Mouse (Mus musculus) kidney, adult 11 months (tissue): Measurements from ENCODE around the gene Mdm2.
"Not testable (repeated sequence)": the region's sequence is repeated elsewhere in the genome, so short reads cannot be mapped to it uniquely, and the experiment has no call there.

Experiments used
- DNase-seq: peaks from one replicate; pipeline ENCODE4 v3.0.0; 2022

Mdm2 gene

DNA sequence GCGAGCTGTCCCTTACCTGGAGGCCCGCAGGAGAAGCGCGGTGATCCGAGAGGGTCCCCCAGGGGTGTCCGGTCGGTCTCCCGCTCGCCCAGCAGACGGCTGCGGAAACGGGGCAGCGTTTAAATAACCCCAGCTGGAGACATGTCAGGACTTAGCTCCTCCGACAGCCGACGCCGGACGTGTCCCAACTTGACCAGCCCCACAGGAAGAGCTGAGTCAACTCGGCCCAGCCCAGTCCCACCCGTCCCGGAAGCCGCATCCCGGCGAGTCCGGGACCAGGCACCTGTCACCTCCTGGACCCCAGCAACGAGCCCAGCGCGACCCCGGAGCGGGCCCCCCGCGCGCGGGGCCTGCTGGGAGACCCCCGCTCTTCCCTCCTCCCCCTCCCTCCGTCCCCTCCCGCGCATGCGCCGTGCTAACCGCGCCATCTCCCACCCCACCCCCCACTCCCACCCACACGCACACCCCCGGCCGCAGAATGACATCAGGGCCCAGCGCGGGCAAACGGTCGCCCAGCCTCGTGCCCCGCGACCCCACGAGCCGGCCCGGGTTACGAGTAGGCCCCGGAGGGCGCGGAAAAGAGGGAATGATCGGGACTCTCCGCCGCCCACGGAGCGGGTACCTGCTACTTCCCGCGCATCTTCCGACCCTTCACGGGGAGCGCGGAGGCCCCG, 491 bp downstream of the Mdm2 start:
- DNase-seq, result peak; percentile 80

DNA sequence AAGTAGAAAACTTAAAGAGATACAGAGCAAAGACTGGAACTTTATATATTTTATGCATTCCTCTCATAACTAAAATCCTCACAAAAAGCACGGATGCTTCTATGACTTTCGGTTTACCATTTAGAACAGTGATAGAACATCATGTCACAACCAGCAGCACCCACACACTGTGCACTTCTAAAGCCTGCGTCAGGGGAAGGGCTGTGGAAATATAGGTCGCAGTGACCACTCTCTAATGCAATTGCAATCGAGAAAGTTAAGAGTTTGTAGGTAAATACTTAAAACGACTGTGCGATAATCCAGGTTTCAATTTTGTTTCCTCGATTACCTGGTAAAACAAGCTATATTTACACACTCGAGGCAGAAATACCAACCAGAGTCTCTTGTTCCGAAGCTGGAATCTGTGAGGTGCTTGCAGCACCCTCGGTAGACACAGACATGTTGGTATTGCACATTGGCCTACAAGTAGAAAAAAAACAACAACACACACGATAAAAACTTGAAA, 1.2 kb downstream of the Mdm2 start:
- no peak for DNase-seq

DNA sequence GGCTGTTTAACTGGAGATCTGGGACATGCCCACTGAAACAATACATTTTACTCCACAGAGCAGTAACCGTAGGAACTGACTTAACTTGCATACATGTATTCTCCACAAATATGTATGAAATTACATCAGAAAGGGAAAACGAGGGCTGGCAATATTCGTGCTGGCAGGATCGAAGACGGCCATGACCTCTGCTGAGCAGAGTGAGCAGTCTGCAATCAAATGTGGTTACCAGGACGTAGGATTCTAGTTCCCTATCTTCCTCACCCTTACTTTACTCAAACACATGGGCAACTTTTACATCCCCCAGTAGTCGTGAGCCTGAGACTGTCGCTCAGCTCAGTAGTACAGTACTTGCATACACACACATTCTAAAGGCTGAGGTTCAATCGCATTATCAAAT, 1.7 kb downstream of the Mdm2 start:
- no peak for DNase-seq

DNA sequence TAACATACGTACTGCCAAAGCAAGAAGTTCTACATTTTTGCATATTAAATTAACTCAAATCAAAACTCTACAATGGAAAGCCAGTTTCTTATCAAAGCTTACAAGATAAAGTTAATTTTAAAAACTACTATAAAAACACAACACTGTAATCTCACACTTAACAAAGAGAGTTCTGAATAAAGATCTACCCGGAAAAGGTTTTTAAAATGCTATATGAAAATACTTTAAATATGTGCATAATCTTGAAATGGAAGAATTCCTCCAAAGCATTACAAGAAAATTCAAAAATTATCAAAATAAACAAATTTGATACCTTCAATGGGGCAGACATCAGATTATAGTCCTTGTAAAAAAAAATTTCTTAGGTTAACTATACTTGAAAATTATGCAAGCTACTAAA, 2.2 kb downstream of the Mdm2 start:
- no peak for DNase-seq

DNA sequence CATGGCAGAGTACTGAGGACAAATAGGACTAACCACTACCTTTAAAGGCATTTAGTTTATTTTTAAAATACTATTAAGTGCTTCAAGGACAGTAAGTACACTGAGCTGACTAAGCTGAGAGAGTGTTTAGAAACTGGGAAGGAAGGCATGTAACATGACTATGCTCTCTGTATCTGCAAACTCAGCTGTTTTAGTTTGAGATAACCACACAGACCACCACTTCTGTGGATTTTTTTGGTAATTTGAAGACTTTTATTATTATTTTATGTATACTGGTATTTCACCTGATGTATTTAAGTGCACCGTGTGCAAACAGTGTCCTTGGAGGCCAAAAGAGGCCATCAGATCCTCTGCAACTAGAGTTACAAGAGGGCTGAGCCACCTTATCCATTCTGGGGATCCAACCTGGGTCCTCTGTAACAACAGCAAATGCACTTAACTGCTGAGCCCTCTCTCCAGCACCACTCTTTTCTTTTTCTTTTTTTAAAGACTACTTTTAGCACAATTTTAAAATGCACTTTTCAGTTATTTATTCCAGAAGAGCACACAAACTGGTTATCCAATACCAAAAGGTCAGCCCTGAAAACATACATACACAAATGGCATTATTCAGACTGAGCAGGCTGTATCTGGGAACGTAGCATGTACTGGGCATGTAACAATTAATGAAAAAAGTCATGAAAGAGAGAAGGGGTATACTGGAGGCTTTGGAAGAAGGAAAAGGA, 3.3 kb downstream of the Mdm2 start:
- DNase-seq, result no peak

DNA sequence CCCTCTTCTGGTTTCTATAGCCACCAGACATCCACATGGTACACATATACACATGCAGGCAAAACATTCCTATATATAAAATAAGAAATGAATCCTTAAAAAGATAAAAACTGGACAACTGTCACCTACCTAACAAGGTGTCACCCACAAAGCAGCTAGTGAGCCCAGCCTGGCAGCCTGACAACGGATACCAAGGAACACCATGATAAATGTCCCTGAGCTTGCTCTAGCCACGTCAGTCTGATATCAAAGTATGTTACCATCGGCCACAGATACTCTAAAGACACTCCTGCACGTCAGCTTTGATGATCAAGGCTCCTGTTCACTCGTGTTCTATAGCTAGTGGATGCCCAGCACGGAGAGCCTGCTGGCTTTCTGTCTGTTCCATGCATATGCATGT, 4.1 kb downstream of the Mdm2 start:
- DNase-seq, result no peak

DNA sequence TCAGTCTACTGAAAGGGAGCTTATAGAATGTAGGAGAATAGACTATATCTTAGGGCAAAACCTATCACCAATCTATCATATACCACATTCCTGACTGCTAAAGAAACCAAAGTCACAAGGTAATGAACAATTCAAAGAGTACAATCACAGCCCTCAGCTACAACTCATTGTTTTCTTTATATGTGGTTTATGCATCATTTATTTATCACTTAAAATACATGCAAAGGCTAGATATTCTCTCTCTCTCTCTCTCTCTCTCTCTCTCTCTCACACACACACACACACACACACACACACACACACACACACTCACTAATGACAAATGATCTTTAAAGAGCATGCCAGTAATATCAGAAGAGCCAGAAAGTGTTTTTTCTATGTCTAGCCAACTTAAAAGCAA, 4.8 kb downstream of the Mdm2 start:
- no peak for DNase-seq

DNA sequence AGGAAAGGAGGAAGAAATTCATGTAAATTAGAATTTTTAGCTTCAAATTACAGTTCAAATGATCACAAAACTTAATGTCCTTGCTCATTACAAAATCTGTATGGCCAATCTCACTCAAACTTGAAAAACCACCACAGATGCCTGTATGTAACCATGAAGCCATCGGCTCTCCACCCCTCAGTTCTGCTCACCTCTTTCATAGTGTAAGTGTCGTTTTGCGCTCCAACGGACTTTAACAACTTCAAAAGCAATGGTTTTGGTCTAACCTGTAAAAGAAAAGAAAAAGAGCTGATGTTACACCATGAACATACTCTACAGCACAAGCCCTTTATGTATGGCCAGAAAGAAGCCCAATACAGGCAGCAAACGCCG, 5.6 kb downstream of the Mdm2 start:
- no peak for DNase-seq

DNA sequence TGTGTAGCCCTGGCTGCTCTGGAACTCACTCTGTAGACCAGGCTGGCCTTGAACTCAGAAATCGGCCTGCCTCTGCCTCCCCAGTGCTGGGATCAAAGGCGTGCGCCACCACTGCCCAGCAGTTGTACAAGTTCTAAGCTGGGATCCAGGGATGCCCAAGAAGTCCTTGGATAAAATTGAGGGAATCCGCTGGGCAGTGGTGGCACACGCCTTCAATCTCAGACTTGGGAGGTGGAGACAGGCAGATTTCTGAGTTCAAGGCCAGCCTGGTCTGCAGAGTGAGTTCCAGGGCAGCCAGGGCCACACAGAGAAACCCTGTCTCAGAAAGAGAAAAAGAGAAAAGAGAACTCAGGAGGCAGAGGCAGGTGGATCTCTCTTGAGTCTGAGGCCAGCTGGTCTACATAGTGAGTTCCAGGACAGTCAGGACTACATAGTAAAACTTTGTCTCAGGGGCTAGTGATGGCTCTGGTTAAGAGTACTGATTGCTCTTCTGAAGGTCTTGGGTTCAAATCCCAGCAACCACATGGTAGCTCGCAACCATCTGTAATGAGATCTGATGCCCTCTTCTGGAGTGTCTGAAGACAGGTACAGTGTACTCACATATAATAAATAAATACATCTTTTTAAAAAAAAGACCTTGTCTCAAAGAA, 6.1 kb downstream of the Mdm2 start:
- not testable (repeated sequence) for DNase-seq

DNA sequence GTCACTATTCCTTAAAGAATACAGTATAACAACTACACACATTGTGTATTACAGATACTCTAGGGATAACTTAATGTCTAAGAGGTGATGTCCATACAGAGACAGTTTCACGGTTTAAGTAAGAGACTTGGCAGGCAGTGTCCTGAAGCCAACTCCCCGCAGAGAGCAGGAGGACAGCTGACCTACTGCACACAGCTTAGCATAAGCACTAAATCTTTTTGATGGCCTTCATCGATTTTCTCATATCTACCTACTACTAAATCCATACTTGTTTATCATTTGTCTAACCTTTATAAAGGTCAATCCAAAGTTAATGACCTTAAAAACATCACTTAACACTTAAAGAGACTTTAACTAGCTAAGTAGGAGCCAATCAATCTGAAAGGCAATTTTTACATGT, 7.1 kb downstream of the Mdm2 start:
- no peak for DNase-seq

DNA sequence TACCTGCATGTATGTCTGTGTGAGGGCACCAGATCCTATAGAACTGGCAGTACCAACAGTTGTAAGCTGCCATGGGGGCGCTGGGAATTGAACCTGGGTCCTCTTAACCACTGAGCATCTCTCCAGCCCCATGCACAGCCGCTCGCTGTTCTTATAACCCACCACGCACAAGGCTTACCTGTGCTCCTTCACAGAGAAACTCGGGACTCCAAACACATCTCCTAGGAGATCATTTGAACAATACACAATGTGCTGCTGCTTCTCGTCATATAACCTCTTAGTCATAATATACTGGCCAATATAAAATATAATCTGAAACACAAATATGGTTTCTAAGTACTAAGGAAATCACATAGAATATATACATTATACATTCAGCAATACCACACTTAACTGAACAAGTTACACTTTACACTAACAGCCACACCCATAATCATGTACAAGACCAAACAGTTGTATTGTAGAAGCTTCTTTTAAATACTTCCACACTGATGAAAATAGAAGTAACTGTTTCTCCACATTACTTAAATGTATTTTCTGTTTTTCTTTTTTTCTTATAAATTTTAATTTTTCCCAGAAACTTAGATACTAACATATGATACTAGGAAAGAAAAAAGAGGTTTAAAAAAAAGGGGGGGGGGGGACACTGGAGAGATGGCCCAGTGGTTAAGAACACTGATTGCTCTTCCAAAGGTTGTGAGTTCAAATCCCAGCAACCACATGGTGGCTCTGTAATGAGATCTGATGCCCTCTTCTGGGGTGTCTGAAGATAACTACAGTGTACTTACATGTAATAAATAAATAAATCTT, 8.3 kb downstream of the Mdm2 start:
- no peak for DNase-seq

DNA sequence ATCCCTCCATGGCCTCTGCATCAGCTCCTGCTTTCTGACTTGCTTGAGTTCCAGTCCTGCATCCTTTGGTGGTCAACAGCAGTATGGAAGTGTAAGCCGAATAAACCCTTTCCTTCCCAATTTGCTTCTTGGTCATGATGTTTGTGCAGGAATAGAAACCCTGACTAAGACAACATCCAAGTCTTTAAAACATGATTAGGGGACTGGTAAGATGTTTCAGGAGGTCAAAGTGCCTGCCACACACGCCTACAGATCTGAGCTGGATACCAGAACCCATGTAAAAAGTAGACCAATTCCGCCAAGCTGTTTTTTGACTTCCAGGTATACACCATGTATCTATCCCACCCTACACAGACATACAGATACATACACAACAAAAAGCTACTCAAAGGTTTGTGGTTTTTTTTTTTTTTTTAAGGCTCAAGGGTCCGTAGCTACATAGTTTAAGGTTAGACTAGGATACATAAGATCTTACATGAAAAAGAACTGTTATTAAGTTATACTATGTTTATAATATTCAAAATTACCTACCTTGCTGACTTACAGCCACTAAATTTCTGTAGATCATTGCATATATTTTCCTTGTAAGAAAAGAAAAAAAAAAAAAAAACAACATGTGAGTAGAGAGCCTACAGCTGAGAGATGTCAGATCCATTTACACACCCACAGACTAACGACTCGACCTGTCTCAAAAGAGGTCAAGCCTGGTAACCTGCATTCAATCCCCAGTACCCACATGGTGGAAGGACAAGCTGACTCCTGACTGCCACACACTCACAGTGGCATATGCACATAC, 9.3 kb downstream of the Mdm2 start:
- no peak for DNase-seq

DNA sequence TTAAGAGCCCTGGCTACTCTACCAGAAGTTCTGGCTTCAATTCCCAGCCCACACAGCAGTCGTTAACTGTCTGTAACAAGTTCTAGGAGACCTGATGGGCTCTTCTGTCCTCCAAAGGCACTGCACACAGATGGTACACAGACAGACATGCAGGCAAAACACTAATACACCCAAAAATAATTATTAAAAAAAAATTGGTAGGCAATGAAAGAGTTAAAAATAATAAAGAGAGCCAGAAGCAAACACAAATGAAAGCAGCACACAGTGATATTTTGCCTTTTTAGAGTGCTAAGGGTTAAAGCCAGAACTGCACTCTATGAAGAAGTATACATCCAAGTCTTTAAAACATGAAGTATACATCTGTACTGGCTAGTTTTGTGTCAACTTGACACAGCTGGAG, 10.1 kb downstream of the Mdm2 start:
- no peak for DNase-seq

DNA sequence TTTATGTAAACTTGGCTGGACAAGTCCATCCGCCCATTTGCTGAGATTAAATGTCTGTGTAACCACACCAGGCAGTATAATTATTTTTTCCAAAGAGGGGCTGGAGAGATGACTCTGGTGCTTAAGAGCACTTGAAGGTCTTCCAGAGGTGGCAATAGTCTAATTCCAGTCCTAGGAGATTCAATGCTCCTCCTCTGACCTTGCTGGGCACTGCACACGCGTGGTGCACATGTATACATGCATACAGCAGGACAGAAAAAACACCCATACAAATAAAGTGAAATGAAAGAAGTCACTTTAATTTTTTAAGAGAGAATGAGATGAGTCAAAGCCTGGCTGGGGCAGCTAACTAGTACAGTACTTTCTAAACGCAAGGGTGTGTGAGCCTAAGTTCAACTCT, 10.6 kb downstream of the Mdm2 start:
- no peak for DNase-seq

DNA sequence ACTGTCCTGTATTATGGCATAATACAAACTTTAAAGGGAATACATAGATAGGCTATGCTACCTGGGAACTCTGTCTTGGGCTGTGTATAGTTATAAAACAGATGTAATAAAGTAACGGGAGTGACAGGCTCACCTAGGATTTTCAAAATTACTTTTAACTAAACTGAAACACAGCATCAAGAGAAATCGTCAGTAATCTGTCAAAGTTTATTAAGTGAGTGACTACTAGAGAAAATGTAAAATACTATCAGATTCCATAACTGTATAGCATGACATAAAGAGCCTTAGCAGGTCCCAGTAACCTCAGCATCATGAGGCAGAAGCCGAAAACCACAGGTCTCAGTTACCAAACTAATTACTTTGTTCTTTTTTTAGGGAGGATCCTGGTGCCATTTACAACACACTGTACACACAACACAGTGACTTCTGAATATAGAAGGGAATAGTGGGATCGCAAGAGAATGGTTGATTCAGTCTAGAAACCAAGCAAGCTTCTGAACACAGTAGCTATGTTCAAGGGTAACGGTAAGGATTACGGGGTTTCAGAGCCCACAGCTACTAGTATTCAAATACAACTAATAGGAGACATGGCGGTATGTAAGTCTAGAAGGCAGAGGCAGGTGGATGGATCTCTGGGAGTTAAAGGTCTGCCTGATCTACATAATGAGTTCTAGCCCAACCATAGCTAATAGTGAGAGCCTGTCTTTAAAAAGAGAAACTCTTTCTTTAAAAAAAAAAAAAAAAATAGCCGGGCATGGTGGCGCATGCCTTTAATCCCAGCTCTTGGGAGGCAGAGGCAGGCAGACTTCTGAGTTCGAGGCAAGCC, 12.0 kb downstream of the Mdm2 start:
- no peak for DNase-seq

DNA sequence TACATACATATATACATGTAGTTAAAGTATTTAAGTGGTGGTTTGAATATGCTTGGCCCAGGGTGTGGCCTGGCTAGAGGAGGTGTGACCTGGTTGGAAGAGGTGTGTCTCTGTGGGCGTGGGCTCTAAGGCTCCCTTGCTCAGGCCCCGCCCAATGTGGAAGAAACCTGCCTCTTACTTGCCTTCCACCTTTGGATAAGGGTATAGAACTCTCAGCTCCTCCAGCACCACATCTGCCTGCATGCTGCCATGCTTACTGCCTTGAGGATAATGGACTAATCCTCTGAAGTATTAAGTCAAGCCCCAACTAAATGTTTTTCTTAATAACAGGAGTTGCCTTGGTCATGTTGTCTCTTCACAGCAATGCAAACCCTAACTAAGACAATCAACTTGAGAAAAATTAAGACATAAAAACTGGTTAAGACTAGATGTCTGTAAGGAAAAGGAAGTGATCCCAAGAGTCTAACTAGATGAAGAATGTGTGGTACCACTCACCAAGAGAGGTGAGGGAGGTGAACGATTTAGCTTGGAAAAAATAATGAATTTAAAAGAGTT, 12.9 kb downstream of the Mdm2 start:
- no peak for DNase-seq

DNA sequence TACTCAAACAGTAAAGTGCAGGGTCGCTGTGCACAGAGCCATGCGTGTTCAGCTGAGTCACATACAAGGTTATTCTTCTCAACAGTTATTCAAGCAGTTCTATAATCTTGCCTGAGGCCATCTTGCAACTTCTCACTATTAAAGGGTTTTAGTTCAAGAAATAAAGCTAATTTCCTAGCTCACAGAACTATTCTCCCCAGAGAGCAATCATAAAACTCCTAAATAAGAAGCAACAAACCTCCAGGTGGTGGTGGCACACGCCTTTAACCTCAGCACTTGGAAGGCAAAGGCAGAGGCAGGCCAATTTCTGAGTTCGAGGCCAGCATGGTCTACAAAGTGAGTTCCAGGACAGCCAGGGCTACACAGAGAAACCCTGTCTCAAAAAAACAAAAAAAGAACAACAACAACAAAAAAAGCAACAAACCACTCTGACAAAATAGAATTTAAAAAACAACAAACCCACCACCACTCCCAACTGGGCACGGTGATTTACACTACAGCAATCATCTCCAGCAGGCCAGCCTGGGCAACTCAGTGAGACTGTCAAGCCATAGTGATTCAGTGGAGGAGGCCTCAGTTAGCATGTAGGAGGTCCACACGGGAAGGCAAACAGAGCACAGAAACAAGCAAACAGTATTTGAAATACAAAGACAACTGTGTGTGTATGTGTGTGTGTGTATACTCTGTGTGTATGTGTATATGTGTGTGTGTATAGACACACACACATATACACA, 13.6 kb downstream of the Mdm2 start:
- DNase-seq, result no peak

DNA sequence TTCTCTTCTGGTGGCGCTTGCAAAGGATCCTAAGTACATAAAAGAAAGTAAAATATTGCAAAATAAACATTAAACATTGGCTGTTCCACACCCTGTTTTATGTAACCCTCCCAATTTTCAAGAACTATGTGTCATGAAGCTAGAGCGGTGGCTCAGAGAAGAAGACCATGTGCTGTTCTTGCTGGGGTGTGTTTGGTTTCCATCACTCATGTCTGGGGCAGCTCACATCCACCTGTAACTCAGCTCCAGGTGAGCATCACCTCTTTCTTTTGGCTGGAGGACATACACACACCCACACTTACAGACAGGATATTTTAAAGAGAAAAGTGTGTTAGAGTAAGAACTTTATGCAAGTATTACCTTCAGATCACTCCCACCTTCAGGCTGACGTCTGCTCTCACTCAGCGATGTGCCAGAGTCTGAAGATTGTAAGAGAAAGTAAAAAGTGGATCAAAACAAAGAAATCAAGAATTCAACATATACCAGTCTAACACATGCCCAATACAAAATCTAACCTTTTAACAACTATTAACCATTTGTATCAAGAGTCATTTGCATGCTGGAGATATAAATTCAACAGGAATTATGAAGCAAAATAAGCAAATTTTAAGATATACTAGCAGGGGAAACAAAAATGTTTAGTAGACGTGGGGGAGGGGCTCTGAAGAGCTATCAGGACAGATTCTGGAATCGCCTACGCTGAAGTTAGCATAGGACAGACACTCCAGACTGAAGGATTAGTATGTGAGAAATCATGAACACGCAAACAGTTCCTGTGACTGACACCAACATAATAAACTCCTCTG, 14.3 kb downstream of the Mdm2 start:
- DNase-seq, result no peak

DNA sequence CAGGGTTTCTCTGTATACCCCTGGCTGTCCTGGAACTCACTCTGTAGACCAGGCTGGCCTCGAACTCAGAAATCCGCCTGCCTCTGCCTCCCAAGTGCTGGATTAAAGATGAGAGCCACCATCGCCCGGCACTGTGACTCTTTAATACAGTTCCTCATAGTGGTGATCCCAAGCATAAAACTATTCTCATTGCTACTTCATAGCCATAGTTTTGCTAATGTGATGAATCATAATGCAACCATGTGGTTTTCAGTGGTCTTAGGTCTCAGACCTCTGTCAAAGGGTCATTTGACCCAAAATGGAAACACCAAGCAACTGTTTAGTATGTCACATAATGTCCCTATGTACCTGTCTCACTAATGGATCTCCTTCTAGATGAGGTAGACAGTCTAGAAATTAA, 15.0 kb downstream of the Mdm2 start:
- DNase-seq, result no peak

DNA sequence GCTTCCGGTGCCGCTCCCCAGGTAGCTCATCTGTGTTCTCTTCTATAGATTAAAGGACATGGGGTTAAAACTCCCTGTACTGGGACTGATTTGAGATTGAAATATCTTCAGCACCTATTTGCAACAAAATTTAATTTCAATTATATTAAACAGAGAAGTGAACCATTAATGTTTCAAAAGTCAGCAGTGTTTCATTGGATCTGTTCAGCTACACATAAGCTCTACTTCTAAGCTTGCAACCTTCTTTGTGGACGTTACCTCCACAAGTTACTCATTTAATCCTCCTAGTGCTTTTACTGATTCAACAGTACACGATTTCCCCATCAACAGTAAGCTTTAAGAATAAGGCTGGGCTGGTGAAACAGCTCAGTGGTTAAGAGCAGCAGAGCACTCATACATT, 15.5 kb downstream of the Mdm2 start:
- DNase-seq, result no peak
